Mouse (Mus musculus) 3T3-L1 (cell line): ENCODE measurements around the gene Ctnna3.
A peak's percentile ranks its signal among the peaks of the same experiment; 100 is the strongest.
"Not testable (repeated sequence)": the region's sequence is repeated elsewhere in the genome, so short reads cannot be mapped to it uniquely, and the experiment has no call there.

Experiments used
- DNase-seq: peaks from one replicate; pipeline ENCODE4 v3.0.0-alpha.2; 2015; ENCODE audit warnings: low read depth, low spot score

The Ctnna3 gene

GRCm38 (mm10) chr10:64181696-64182095, 751.8 kb downstream of the Ctnna3 start:
- no peak for DNase-seq

GRCm38 (mm10) chr10:64182731-64183130, 752.8 kb downstream of the Ctnna3 start:
- DNase-seq, result no peak

GRCm38 (mm10) chr10:64188046-64188445, 758.1 kb downstream of the Ctnna3 start:
- DNase-seq, result no peak

- DNase-seq, result no peak
These were observed 767.7 kb downstream of the Ctnna3 start for GRCm38 (mm10) chr10:64197584-64197983.

GRCm38 (mm10) chr10:64215632-64216031, 785.7 kb downstream of the Ctnna3 start:
- no peak for DNase-seq

GRCm38 (mm10) chr10:64223023-64223422, 793.1 kb downstream of the Ctnna3 start:
- DNase-seq, result no peak

GRCm38 (mm10) chr10:64224007-64224406, 794.1 kb downstream of the Ctnna3 start:
- DNase-seq, result no peak

GRCm38 (mm10) chr10:64224424-64224823, 794.5 kb downstream of the Ctnna3 start:
- no peak for DNase-seq

GRCm38 (mm10) chr10:64225826-64226225, 795.9 kb downstream of the Ctnna3 start:
- not testable (repeated sequence) for DNase-seq

GRCm38 (mm10) chr10:64243421-64243820, 813.5 kb downstream of the Ctnna3 start:
- DNase-seq, result no peak

GRCm38 (mm10) chr10:64268156-64268555, 838.3 kb downstream of the Ctnna3 start:
- no peak for DNase-seq

- no peak for DNase-seq
These were observed 845.2 kb downstream of the Ctnna3 start for GRCm38 (mm10) chr10:64275143-64275542.

- no peak for DNase-seq
These were observed 848.9 kb downstream of the Ctnna3 start for GRCm38 (mm10) chr10:64278836-64279235.

GRCm38 (mm10) chr10:64305802-64306201, 875.9 kb downstream of the Ctnna3 start:
- DNase-seq, result no peak

GRCm38 (mm10) chr10:64311622-64312292, 881.9 kb downstream of the Ctnna3 start:
- DNase-seq, result no peak

GRCm38 (mm10) chr10:64320332-64320731, 890.4 kb downstream of the Ctnna3 start:
- DNase-seq, result no peak

- DNase-seq, result peak; percentile 15
These were observed 912.9 kb downstream of the Ctnna3 start for GRCm38 (mm10) chr10:64342702-64343379.

GRCm38 (mm10) chr10:64373288-64373687, 943.4 kb downstream of the Ctnna3 start:
- no peak for DNase-seq

- no peak for DNase-seq
These were observed 947.9 kb downstream of the Ctnna3 start for GRCm38 (mm10) chr10:64377751-64378150.

GRCm38 (mm10) chr10:64396579-64396978, 966.7 kb downstream of the Ctnna3 start:
- DNase-seq, result no peak

GRCm38 (mm10) chr10:64418396-64418795, 988.5 kb downstream of the Ctnna3 start:
- DNase-seq, result peak; percentile 17

- DNase-seq, result no peak
These were observed 1008.8 kb downstream of the Ctnna3 start for GRCm38 (mm10) chr10:64438736-64439135.

GRCm38 (mm10) chr10:64448624-64449023, 1018.7 kb downstream of the Ctnna3 start:
- peak; percentile 1 for DNase-seq
